Mouse (Mus musculus): Measurements from ENCODE around the gene Dntt.

Gene Dntt

GRCm38 (mm10) chr19:41029219-41029618 is at the start of gene Dntt:
Gene Dntt, plus strand, starts transcription at chr19:41029275.
- in situ Hi-C loops (cut with MboI, MseI): loop anchor here (10.0 kb wide), 1 partner anchor 444 kb away; the partner anchor contains the start of gene Aldh18a1

- in situ Hi-C loops (cut with MboI, MseI): no loop called here
Observed at GRCm38 (mm10) chr19:40980671-40981070, 48.4 kb upstream of the Dntt start.

DNA sequence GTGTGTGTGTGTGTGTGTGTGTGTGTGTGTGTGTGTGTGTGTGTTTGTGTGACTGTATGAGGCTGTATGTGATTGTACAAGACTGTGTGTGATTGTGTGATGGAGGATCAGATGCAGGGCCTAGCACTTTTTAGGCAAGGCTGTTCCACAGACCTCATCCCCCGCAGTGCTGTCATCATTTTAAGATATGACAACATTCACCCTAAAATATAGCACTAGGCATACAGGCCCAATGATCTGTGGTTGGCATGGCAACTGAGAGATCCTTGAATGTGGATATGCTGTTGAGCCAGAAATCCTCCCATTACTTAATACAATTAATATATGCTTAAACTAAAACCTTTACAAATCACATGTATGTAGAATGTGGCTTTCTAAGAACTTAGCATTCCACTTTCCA is 44.5 kb upstream of the Dntt start:
- in situ Hi-C loops (cut with MboI, MseI): no loop called here

DNA sequence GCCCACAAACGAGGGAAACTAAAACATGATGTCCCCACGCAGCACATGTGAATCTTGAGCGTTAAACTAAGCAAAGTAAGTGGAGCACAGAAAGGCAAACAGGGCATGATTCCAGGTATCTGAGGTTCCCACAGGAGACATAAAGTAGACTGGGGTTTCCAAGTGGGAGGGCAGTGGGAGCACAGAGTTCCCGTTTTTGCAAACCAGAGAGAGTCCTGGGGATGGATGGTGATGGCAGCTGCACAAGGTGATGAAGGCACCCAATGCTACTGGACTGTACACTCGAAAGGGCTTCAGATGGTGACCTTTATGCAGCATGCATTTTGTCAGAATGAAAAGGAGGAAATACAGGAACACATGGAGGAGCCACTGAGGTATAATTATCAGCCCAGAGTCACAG is 40.2 kb upstream of the Dntt start:
- in situ Hi-C loops (cut with MboI, MseI): no loop called here

- in situ Hi-C loops (cut with MboI, MseI): no loop called here
Observed at GRCm38 (mm10) chr19:40989961-40990600, 39.0 kb upstream of the Dntt start.

DNA sequence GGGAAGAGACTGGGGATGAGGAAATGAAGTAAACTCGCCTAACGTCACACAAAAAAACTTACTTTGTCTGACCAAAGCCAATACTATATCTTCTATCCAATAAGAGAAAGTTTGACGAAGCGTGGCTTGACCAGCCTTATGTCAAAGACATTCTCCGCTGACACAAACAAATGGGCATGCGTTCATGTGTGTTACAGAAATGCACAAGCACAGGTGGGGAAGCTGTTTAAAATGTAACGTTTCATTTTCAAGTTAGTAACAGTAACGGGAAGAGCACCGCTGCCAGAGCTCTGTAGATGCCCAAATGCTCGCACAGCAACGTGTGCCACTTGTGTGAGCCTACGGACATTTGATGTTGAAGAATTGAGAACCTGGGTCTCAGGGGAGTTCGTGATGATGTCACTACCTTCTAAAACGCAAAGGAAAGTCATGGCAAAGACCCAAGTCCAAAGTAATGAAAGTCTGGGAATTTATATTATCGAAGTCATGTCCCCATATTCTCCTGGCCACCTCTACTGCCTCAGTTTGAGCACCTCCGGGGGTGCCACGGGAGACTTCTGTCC is 38.2 kb upstream of the Dntt start:
- in situ Hi-C loops (cut with MboI, MseI): no loop called here

GRCm38 (mm10) chr19:40991626-40992025 is 37.4 kb upstream of the Dntt start:
- in situ Hi-C loops (cut with MboI, MseI): no loop called here

DNA sequence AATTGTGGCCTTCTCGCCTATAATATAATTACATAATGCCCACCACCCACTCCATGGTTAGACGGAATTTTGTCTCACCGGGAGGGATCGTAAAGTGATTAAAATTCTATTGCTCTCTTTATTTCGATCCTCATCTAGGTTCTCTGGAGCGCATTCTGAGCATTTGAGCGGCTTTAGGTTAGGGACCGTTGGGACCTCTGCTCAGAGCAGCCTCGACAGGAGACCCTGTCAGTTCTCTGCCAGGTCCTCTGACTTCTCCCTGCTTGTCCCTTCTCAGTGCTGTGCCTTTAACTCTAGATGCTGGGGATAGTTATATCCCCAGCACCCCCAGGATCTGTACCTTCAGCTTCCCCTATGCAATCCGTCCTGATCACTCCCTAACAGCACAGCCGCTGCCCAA is 37.0 kb upstream of the Dntt start:
- in situ Hi-C loops (cut with MboI, MseI): no loop called here

DNA sequence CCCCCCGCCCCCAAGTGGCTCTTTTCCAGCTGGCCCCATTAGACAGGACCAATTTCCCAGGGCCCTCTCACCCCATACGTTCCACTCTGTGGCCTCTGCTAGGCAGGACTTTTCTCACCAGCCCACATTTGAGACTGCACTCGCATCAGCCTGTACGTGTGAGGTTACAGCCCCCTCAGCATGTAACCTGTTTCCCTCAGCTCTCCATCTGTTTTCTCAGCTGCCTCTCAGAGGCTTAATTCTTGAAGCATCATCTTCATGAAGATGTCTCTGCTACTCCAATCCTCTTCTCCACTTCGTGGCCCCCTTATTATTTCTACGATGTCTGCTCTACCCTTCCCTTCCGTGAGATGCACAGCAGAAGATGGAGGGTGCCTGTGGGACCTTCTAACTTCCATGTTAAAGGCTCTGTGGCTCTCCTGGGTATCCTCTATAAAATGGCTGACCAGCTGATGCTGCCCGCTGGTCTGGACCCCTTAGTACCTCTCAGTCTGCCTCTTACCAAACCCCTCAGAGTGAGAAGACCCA is 36.5 kb upstream of the Dntt start:
- in situ Hi-C loops (cut with MboI, MseI): no loop called here

GRCm38 (mm10) chr19:40993356-40993755 is 35.7 kb upstream of the Dntt start:
- in situ Hi-C loops (cut with MboI, MseI): no loop called here

GRCm38 (mm10) chr19:40994057-40994585 is 35.0 kb upstream of the Dntt start, which contains the start of gene Blnk:
Gene Blnk, minus strand, starts transcription at chr19:40994535.
- in situ Hi-C loops (cut with MboI, MseI): no loop called here

DNA sequence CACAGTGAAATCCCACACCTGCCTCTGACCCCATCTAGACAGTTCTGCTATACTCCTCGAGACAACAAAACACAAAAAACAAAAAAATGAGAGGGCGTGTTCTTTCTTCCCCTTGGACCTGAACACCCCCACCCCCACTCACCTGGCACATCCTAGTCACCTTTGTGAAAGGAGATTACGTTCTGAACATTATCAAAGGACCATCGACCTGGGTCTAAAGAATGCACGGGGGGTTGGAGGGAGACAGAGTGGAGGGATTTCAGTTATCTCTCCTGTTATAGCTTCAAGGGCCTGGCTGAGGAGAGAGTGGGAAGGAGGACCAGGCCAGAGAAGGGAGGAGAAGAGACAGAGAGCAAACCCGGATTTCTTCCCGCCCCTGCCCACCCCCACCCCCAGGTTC is 34.2 kb upstream of the Dntt start:
- in situ Hi-C loops (cut with MboI, MseI): no loop called here

GRCm38 (mm10) chr19:40995449-40996401 is 33.4 kb upstream of the Dntt start:
- in situ Hi-C loops (cut with MboI, MseI): no loop called here

GRCm38 (mm10) chr19:40996722-40997121 is 32.4 kb upstream of the Dntt start:
- in situ Hi-C loops (cut with MboI, MseI): no loop called here

- in situ Hi-C loops (cut with MboI, MseI): no loop called here
Observed at GRCm38 (mm10) chr19:40998469-40999170, 30.5 kb upstream of the Dntt start.

DNA sequence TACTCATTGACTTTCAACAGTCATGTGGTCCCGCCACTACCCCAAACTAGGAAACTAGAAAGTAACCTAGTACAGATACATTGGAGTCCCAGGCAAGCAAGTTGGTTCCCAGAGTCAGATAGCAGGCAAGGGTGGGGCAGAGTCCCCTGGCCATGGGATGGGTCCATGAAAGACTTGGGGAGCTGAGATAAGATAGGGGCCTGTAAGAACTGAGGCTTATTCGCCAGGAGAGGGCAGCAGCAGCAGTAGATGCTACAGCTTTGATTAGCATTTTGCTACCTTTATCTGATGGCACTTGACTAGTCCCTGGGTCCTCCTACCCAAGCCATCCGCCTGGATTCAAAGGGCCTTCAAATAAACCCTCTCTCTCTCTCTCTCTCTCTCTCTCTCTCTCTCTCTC is 29.5 kb upstream of the Dntt start:
- in situ Hi-C loops (cut with MboI, MseI): no loop called here

DNA sequence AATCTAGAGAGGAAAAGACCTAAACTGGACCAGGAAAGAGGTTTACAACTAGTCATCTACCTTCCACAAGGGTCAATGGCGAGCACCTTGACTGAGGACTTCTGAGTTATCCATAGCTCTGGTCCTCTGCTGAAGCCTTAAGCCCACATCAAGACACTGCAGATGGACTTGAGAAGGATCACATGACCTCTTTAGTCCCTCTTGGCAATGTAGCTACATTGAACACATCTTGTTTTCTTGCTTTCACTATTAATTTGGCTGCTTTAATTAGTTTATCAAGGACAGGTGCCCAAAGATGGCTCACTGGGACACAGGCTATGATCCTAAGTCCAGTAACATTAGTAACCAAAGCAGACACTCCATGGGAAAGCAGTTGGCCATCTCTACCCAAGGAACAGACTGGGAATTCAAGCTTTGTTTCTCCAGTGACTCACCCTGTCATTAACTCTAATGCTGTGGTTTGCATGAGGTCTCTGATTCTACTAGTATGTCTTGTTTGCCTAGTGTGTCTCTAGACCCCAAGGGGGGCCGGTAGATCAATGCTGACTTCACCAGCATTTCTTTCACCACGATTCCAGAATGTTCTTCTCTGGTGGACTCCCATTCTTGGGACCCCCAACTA is 25.3 kb upstream of the Dntt start:
- in situ Hi-C loops (cut with MboI, MseI): no loop called here

DNA sequence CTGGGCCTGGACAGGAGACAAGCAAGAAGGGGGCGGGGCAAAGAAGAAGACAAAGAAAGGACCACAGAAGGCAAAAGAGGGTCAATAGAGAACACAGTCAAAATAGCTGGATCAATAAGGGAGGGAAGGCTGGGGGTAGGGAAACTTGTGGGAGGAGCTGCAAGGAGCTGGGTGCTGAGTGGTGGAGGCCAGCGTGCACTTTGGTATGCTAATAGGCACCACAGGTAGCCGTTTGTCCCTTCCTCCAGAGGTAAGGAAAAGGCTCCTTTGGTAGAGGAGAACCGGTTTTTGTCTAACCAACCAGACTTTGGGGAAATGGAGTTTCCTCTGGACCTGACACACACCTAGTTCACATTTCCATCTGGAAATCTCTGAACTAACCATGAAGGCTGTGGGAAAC is 22.5 kb upstream of the Dntt start:
- in situ Hi-C loops (cut with MboI, MseI): no loop called here

- in situ Hi-C loops (cut with MboI, MseI): no loop called here
Observed at GRCm38 (mm10) chr19:41007326-41007725, 21.7 kb upstream of the Dntt start.

GRCm38 (mm10) chr19:41007733-41008132 is 21.3 kb upstream of the Dntt start:
- in situ Hi-C loops (cut with MboI, MseI): no loop called here
